In genomic region chr1:86581692-86582450, GRCm38 (mm10) we compare ENCODE assay signal across 8 mouse cellular contexts. TPM values are rescaled to one million over a fixed set of nuclear protein-coding genes. Genes with fewer than 3 reads are reported as not detected.
DNase-seq lines count a peak whose midpoint lies in the region; ATAC-seq and TF ChIP-seq lines count a peak whose summit lies in the region.

No protein-coding gene starts in this region.

- TF ChIP-seq CTCF in heart, adult 2 months (IDR thresholded peaks at IDR 0.05), result no peak
- no peak for TF ChIP-seq CTCF in E14TG2a.4 (conservative IDR thresholded peaks at IDR 0.05; ENCODE audit: low read length)
- TF ChIP-seq CTCF in testis, adult 2 months (IDR thresholded peaks at IDR 0.05; ENCODE audit: control insufficient read depth, insufficient read depth, insufficient replicate concordance, low read depth, low read length), result no peak

- no peaks in the 10 kb centered on the region; the same call in 1 of the 2 replicates for H3K36me3 ChIP-seq in heart, adult 2 months (ENCODE audit: control insufficient read depth, insufficient read depth, low read length)
- H3K36me3 ChIP-seq in E14TG2a.4 (ENCODE audit: insufficient read depth, low read length), result no peaks in the 10 kb centered on the region
- no peaks in the 10 kb centered on the region for H3K36me3 ChIP-seq in heart, embryonic 14.5 days (ENCODE audit: control insufficient read depth, insufficient read depth, low read length)
- no peaks in the 10 kb centered on the region for H3K36me3 ChIP-seq in testis, adult 2 months (ENCODE audit: control insufficient read depth, insufficient read depth, low read length)

- peaks cover 4% of the 10 kb centered on the region for H3K4me1 ChIP-seq in heart, adult 2 months (ENCODE audit: control insufficient read depth, insufficient read depth, low read length)
- peaks cover 40% of the 10 kb centered on the region for H3K4me1 ChIP-seq in E14TG2a.4 (replicated peaks; ENCODE audit: low read depth, low read length)
- peaks cover 6 to 19% of the 10 kb centered on the region in 2 experiments for H3K4me1 ChIP-seq in heart, embryonic 14.5 days (ENCODE audit: control insufficient read depth in 2 of 2, insufficient read depth in 2 of 2, low read length in 2 of 2)
- H3K4me1 ChIP-seq in testis, adult 2 months (ENCODE audit: control insufficient read depth, insufficient read depth, low read length), result no peaks in the 10 kb centered on the region

- H3K4me3 ChIP-seq in heart, adult 2 months, result peak overlapping the region; percentile 87
- H3K4me3 ChIP-seq in E14TG2a.4 (replicated peaks; ENCODE audit: low read length), result peak overlapping the region; percentile 99
- H3K4me3 ChIP-seq in heart, embryonic 14.5 days (ENCODE audit: control insufficient read depth in 1 of 2, insufficient read depth in 1 of 2, low read depth in 1 of 2, low read length in 2 of 2), result peak overlapping the region; percentile 90 to 93
- peak overlapping the region; percentile 92 for H3K4me3 ChIP-seq in testis, adult 2 months (ENCODE audit: control insufficient read depth, low read depth, low read length)

- peak overlapping the region; percentile 82 for H3K27ac ChIP-seq in heart, adult 2 months
- peak overlapping the region in 1 of 2 experiments; percentile 74; a peak in 3 of 4 replicates for H3K27ac ChIP-seq in heart, embryonic 14.5 days (replicated peaks in 1 of 2; ENCODE audit: control insufficient read depth in 1 of 2, insufficient read depth in 1 of 2, low read depth in 2 of 2, low read length in 2 of 2)
- H3K27ac ChIP-seq in testis, adult 2 months (ENCODE audit: control insufficient read depth, insufficient read depth, low read depth, low read length), result peak overlapping the region; percentile 93

- peak; percentile 76 for ATAC-seq in heart, embryonic 14.5 days (ENCODE audit: insufficient number of reproducible peaks, insufficient read depth, low FRiP score, low read depth)
- ATAC-seq in megakaryocyte-erythroid progenitor cell, adult 5-6 weeks (replicated peaks; ENCODE audit: low FRiP score, low TSS enrichment, poor library complexity, severe bottlenecking), result peak; percentile 28

- peak overlapping the region; percentile 81 for H3K4me2 ChIP-seq in heart, embryonic 14.5 days (ENCODE audit: low read length)

- TF ChIP-seq POLR2A in heart, adult 2 months (IDR thresholded peaks at IDR 0.05; ENCODE audit: insufficient read depth, low read depth, low read length), result no peak
- no peak for TF ChIP-seq POLR2A in testis, adult 2 months (IDR thresholded peaks at IDR 0.05; ENCODE audit: control insufficient read depth, low read depth, low read length)

- H3K79me2 ChIP-seq in heart, adult 2 months (replicated peaks; ENCODE audit: control insufficient read depth, insufficient read depth, low read length), result peaks cover 1% of the 10 kb centered on the region

- intact Hi-C loops in heart, adult 2 months (cut with DNase I), result loop anchor here (5.0 kb wide), 2 partner anchors 120 to 140 kb away; partner anchors contain the start of gene Dis3l2

- no peak for TF ChIP-seq EP300 in heart, adult 2 months (IDR thresholded peaks at IDR 0.05; ENCODE audit: insufficient read depth, low read depth, low read length)

- H3K9me3 ChIP-seq in E14TG2a.4 (ENCODE audit: low read length), result no peaks in the 10 kb centered on the region
- H3K9me3 ChIP-seq in heart, embryonic 14.5 days (ENCODE audit: control insufficient read depth, low read length), result no peaks in the 10 kb centered on the region

- 2% methylated on average over 38 of the region's 38 CpGs for WGBS in heart, adult 2 months
- WGBS in heart, embryonic 14.5 days, result 2% methylated on average over 33 of the region's 38 CpGs

- peak in 1 of 2 experiments; percentile 18 for DNase-seq in heart, adult 2 months
- DNase-seq in heart, adult 8-10 months (ENCODE audit: low spot score), result no peak
- DNase-seq in cerebellum, postnatal 10 days, result peak; percentile 71 to 72
- DNase-seq in kidney, postnatal 4 days, result peak; percentile 54 to 61

- H3K9ac ChIP-seq in heart, adult 2 months (ENCODE audit: low read depth, low read length), result peak overlapping the region; percentile 96
- H3K9ac ChIP-seq in heart, embryonic 14.5 days (ENCODE audit: low read length), result peak overlapping the region; percentile 90

- H3K27me3 ChIP-seq in heart, adult 2 months (ENCODE audit: control insufficient read depth, insufficient read depth, low read length), result no peaks in the 10 kb centered on the region
- no peaks in the 10 kb centered on the region for H3K27me3 ChIP-seq in E14TG2a.4 (ENCODE audit: insufficient read depth, low read length)
- H3K27me3 ChIP-seq in heart, embryonic 14.5 days (ENCODE audit: control insufficient read depth, insufficient read depth, low read length), result no peaks in the 10 kb centered on the region
- H3K27me3 ChIP-seq in testis, adult 2 months (ENCODE audit: control insufficient read depth, insufficient read depth, low read length), result no peaks in the 10 kb centered on the region

RNA-seq across cellular contexts. Expression of gene Pde6d, which starts 0.6 kb away (rescaled TPM):
- 10 to 100 TPM; 40.4 to 47.6 TPM for total RNA-seq in heart, adult 2 months (2021)
- polyA plus RNA-seq in heart, adult 2 months (2012; rRNA removed), result 27.9 and 39.2 TPM in 2 replicates
- 10 to 100 TPM; 38.9 to 47.2 (median 44.3) TPM for total RNA-seq in heart, adult 8-10 months (2022)
- polyA plus RNA-seq in heart, embryonic 14.5 days (2014; fragmentation: Nextera tagmentation; extraction: Ambion mirVana), result 63.5 and 67.9 TPM in 2 replicates
- 36.5 and 52.7 TPM in 2 replicates for total RNA-seq in megakaryocyte-erythroid progenitor cell, adult 5-6 weeks (2014; fragmentation: Nextera tagmentation)
- 13.2 TPM in 2 replicates for total RNA-seq in megakaryocyte-erythroid progenitor cell, adult 5-6 weeks (2017)
- 70.0 and 73.7 TPM in 2 replicates for polyA plus RNA-seq in testis, adult 2 months (2012; rRNA removed)

RNA-seq across cellular contexts. Expression of gene Cops7b, which starts 0.8 kb away (rescaled TPM):
- 10 to 100 TPM; 11.2 to 12.0 TPM for total RNA-seq in heart, adult 2 months (2021)
- 18.2 and 22.4 TPM in 2 replicates for polyA plus RNA-seq in heart, adult 2 months (2012; rRNA removed)
- 10 to 100 TPM in 3 of 4 experiments, 1 to 10 TPM in 1; 9.4 to 11.0 (median 10.6) TPM for total RNA-seq in heart, adult 8-10 months (2022)
- polyA plus RNA-seq in heart, embryonic 14.5 days (2014; fragmentation: Nextera tagmentation; extraction: Ambion mirVana), result 20.7 and 20.9 TPM in 2 replicates
- 21.2 and 25.6 TPM in 2 replicates for total RNA-seq in megakaryocyte-erythroid progenitor cell, adult 5-6 weeks (2014; fragmentation: Nextera tagmentation)
- total RNA-seq in megakaryocyte-erythroid progenitor cell, adult 5-6 weeks (2017), result 17.2 and 19.1 TPM in 2 replicates
- 25.1 and 32.2 TPM in 2 replicates for polyA plus RNA-seq in testis, adult 2 months (2012; rRNA removed)

RNA-seq across cellular contexts. Expression of gene Ptma, which starts 55.3 kb away (rescaled TPM):
- total RNA-seq in heart, adult 2 months (2021), result 100 to 1,000 TPM; 200 to 227 TPM
- 169 and 177 TPM in 2 replicates for polyA plus RNA-seq in heart, adult 2 months (2012; rRNA removed)
- 100 to 1,000 TPM; 183 to 230 (median 211) TPM for total RNA-seq in heart, adult 8-10 months (2022)
- 788 and 789 TPM in 2 replicates for polyA plus RNA-seq in heart, embryonic 14.5 days (2014; fragmentation: Nextera tagmentation; extraction: Ambion mirVana)
- 2,834 and 3,273 TPM in 2 replicates for total RNA-seq in megakaryocyte-erythroid progenitor cell, adult 5-6 weeks (2014; fragmentation: Nextera tagmentation)
- total RNA-seq in megakaryocyte-erythroid progenitor cell, adult 5-6 weeks (2017), result 4,983 and 7,914 TPM in 2 replicates
- polyA plus RNA-seq in testis, adult 2 months (2012; rRNA removed), result 126 and 135 TPM in 2 replicates

Comparison
In these comparisons a context has a peak if more than half of its experiments do, and no peak if none do; other contexts are left out.
1. RNA of gene Ptma, which starts 55.3 kb away (total RNA-seq): 2,834 to 7,914 TPM in megakaryocyte-erythroid progenitor cell, adult 5-6 weeks; 200 to 227 TPM in heart, adult 2 months and 183 to 230 TPM in heart, adult 8-10 months; every median in the first group is over 10 times any median in the second.
2. Peak in every context shown above with its lines, with median percentiles within 50 percentile points of each other: H3K4me3 ChIP-seq.